Mouse (Mus musculus): ENCODE data around the gene Ascl4. TPM values are rescaled to one million over a fixed set of nuclear protein-coding genes. Genes with fewer than 3 reads are reported as not detected.

Ascl4 gene
- total RNA-seq (2014; rRNA removed) = 0.08 and 0.24 TPM in 2 replicates
- 0.18 and 0.34 TPM in 2 replicates for polyA plus RNA-seq (2015; fragmentation: Nextera tagmentation; extraction: Ambion mirVana)

DNA sequence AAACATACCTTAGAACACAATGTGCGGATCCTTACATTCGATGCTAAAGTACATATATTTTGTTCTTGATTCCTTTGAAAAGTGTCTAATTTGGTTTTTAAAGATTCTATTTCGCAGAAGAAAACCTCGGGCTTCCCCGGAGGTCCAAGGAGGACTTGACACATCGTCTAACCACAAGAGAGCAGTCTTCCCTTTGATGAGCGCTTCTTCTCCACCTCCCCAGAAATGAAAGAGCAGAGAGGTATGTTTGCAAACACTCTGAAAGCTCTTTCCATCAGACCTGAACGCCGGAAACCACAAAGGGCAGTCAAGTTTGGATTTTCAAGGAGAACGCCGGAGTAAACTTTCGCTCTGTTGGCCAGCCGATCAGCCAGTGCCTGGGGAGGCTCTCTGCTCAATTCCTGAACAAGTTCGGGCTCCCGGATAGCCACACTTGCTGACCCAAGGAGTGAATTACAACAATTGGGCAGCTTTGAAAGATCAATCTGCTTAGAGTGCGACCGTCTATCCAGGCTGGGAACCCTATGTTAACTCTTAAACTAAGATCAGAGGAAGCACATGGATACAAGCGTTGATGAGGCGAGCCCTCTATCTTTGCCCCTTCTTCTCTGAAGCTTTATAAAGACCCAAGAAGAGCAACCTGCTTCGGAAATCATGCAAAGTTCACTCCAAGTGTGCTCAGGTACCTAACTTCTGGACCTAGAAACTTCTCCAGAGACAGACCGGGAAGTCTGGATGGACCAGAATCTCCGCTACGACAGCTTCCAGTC is at the start of gene Ascl4:
Gene Ascl4 (plus strand): TSS at position 6 of the 770 bp plus-strand sequence.
- Histone ChIP-seq H3K4me3 (ENCODE audit: low read depth, low read length) (peak within 1 kb of the TSS; percentile 53), H3K36me3 (ENCODE audit: insufficient read depth) (no peaks in the 10 kb centered on the region), H3K27ac (ENCODE audit: low read depth, low read length) (no peak within 1 kb of the TSS), H3K9me3 (ENCODE audit: low read length) (no peaks in the 10 kb centered on the region), H3K4me2 (ENCODE audit: low read depth) (peak within 1 kb of the TSS; percentile 85), H3K4me1 (ENCODE audit: insufficient read depth) (peaks cover 15% of the 10 kb centered on the region; the same call in 1 of the 2 replicates), H3K9ac (peak within 1 kb of the TSS; percentile 62), H3K27me3 (ENCODE audit: insufficient read depth, low read length) (no peaks in the 10 kb centered on the region)
- peak; percentile 22; the same call in 1 of the 2 replicates for TF ChIP-seq CTCF (IDR thresholded peaks at IDR 0.05; ENCODE audit: low read depth)
- WGBS = 1% methylated on average over 23 of the region's 23 CpGs
- DNase-seq = peak; percentile 4
- no peak for ATAC-seq

DNA sequence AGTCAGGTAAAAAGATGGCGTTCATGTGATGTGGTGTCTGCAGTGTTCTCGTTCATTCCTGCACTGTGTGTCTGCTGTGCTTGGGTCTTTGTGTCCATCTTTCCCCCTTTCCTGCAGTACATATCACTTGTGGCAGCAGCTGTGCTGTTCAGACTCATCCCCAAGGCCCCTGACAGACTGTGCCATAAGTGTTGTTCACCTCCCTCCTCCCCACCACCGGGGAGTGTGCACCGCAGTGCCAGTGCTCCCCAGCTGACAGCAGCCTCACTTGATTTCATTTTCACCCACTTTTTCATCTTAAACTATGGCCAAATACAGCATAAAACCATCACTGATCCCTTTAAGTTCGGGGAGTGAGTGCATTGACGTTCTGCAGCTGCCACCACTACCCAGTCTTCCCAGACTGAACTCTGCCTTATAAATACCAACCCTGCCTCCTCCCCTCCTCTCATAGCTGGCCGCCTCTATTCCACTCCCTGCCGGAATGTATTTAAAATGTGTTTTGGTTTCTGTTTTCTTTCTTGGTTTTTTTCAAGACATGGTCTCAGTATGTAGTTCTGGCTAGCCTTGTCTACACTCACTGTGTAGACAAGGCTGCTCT is 47.5 kb upstream of the Ascl4 start:
- Histone ChIP-seq H3K9me3 (ENCODE audit: low read length) (no peaks in the 10 kb centered on the region), H3K36me3 (ENCODE audit: insufficient read depth) (peaks cover 82% of the 10 kb centered on the region), H3K4me1 (ENCODE audit: insufficient read depth) (no peaks in the 10 kb centered on the region), H3K27ac (ENCODE audit: low read depth, low read length) (no peak overlapping the region), H3K4me2 (ENCODE audit: low read depth) (no peak overlapping the region), H3K9ac (no peak overlapping the region), H3K27me3 (ENCODE audit: insufficient read depth, low read length) (no peaks in the 10 kb centered on the region), H3K4me3 (ENCODE audit: low read depth, low read length) (no peak overlapping the region)
- no peak for ATAC-seq
- 93% methylated on average over 8 of the region's 8 CpGs for WGBS
- no peak for TF ChIP-seq CTCF (IDR thresholded peaks at IDR 0.05; ENCODE audit: low read depth)
- no peak for DNase-seq

DNA sequence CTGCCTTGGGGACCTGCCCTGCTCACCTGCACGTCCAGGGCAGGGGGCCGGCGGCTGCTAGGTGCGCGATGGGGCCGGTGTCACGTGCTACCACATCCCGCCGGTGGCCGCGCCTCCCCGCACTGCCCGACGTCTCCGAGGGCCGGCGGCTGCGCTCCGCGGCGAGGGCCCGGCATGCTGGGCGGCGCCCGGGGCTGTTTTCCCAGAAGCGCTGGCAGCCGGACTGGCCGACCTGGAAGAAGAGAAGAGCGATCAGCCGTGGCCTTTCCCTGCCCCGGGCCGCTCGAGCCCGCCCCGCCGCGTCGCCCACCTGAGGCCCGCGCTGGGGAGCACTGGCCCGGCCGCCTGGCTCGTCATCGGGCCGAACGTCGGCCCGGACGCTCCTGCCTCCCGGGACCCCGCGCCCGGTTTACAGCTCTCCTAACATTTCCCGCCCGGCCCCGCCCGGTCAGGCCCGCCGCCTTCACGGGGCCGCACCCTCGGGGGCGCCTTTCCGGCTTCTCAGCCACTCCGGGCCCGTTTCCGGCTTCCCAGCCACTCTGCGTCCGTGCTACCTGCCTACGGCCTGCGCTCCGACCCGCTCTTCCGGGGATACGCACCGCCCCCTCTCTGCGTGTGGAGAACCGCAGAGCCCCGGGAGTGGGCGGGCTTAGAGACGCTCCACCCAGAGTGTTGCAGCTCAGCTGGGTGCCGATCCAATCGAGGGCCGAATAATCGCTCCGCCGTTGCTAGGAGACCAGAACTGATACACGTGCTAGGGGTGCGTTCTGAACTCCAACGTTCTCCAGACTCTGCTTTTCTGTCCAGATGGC is 10.8 kb upstream of the Ascl4 start, which contains the start of gene Prdm4:
Gene Prdm4 (minus strand): TSS at position 645 of the 812 bp plus-strand sequence.
- WGBS = 4% methylated on average over 81 of the region's 90 CpGs
- 0 out of 2 replicates have a peak, but pooled peaks cover 3% of the 10 kb centered on the region for H3K4me1 ChIP-seq (ENCODE audit: insufficient read depth)
- H3K27ac ChIP-seq (ENCODE audit: low read depth, low read length) = peak within 1 kb of the TSS; percentile 80
- peak within 1 kb of the TSS; percentile 98 for H3K4me3 ChIP-seq (ENCODE audit: low read depth, low read length)
- peaks cover 19% of the 10 kb centered on the region for H3K36me3 ChIP-seq (ENCODE audit: insufficient read depth)
- TF ChIP-seq CTCF (IDR thresholded peaks at IDR 0.05; ENCODE audit: low read depth) = peak; percentile 55
- peak within 1 kb of the TSS; percentile 75 for H3K4me2 ChIP-seq (ENCODE audit: low read depth)
- H3K9me3 ChIP-seq (ENCODE audit: low read length) = no peaks in the 10 kb centered on the region
- H3K27me3 ChIP-seq (ENCODE audit: insufficient read depth, low read length) = no peaks in the 10 kb centered on the region
- peak; percentile 100 for ATAC-seq
- H3K9ac ChIP-seq = peak within 1 kb of the TSS; percentile 79
- peak; percentile 99 for DNase-seq

DNA sequence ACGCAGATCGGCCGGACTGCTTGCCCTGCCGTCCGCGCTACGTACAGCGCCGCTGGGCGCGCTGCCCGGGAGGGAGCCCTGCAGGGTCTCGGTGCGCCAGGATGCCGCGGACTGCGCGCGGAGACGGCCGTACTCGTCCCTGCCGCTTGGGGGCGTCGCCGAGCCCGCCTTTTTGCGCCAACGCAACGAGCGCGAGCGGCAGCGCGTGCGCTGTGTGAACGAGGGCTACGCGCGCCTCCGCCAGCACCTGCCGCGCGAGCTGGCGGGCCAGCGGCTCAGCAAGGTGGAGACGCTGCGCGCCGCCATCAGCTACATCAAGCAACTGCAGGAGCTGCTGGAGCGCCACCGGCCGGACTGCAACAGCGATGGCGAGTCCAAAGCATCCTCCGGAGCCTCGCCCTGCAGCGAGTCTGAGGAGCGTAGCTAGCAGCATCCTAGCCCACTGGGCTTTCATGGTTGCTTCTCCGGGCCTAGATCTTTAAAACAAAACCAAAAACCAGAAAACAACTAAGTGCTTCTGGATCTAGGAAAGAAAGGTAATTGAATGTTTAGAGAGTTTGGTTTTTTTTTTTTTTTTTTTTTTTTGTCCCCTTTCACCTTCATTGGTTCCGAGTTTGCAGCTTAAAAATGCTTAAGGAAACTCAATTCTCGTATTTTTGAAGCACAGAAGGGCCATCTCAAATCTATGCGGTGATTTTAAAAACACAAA is 1.2 kb downstream of the Ascl4 start:
- WGBS = 1% methylated on average over 63 of the region's 63 CpGs
- Histone ChIP-seq H3K27ac (ENCODE audit: low read depth, low read length) (no peak overlapping the region), H3K4me2 (ENCODE audit: low read depth) (peak overlapping the region; percentile 85)

DNA sequence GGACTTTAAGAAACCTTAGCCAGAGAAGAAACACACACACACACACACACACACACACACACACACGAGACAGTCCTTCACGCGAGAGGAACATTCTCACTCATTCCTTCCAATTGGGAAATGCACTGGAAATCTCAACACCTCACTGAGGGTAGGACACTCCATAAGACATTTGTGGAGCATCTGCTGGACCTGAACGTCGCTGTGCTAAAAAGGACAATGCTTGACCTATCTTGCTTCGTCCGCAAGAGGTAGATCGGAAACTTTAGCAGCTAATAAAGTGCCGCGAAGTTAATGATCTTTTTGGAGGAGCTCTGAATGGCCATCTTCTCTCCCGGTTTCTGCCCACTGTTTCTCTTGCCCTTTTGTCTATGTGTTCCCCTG is 1.7 kb downstream of the Ascl4 start:
- Histone ChIP-seq H3K9me3 (ENCODE audit: low read length) (no peaks in the 10 kb centered on the region), H3K27me3 (ENCODE audit: insufficient read depth, low read length) (no peaks in the 10 kb centered on the region), H3K36me3 (ENCODE audit: insufficient read depth) (no peaks in the 10 kb centered on the region), H3K27ac (ENCODE audit: low read depth, low read length) (no peak overlapping the region), H3K9ac (peak overlapping the region; percentile 62), H3K4me2 (ENCODE audit: low read depth) (peak overlapping the region; percentile 85), H3K4me1 (ENCODE audit: insufficient read depth) (peaks cover 15% of the 10 kb centered on the region; the same call in 1 of the 2 replicates), H3K4me3 (ENCODE audit: low read depth, low read length) (peak overlapping the region; percentile 53)
- DNase-seq = peak; percentile 27
- ATAC-seq = no peak
- no peak for TF ChIP-seq CTCF (IDR thresholded peaks at IDR 0.05; ENCODE audit: low read depth)
- 38% methylated on average over 11 of the region's 11 CpGs for WGBS

More for the DNA sequence above, 1.2 kb downstream of the Ascl4 start:
- H3K9ac ChIP-seq = peak overlapping the region; percentile 62
- peak overlapping the region; percentile 53 for H3K4me3 ChIP-seq (ENCODE audit: low read depth, low read length)
- peaks cover 15% of the 10 kb centered on the region; the same call in 1 of the 2 replicates for H3K4me1 ChIP-seq (ENCODE audit: insufficient read depth)
- no peaks in the 10 kb centered on the region for H3K36me3 ChIP-seq (ENCODE audit: insufficient read depth)
- peak; percentile 80 for TF ChIP-seq CTCF (IDR thresholded peaks at IDR 0.05; ENCODE audit: low read depth)
- H3K9me3 ChIP-seq (ENCODE audit: low read length) = no peaks in the 10 kb centered on the region
- ATAC-seq (peak; percentile 94), DNase-seq (peak; percentile 88)
- H3K27me3 ChIP-seq (ENCODE audit: insufficient read depth, low read length) = no peaks in the 10 kb centered on the region

DNA sequence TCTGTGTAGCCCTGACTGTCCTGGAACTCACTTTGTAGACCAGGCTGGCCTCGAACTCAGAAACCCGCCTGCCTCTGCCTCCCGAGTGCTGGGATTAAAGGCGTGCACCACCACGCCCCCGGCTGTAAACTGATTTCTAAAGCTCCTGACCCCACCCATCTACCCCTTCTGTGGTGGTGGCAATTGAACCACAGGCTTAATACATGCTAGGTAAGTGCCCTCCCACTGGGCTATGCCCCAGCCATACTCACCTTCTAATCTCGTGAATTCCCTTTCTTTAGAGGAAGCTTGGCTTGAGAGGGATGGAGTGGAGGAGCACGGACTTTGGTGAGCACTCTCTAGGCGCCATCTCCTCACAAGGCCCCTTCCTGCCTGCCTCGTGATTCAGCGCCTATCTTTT is 2.5 kb downstream of the Ascl4 start:
- Histone ChIP-seq H3K4me2 (ENCODE audit: low read depth) (no peak overlapping the region), H3K4me1 (ENCODE audit: insufficient read depth) (peaks cover 15% of the 10 kb centered on the region; the same call in 1 of the 2 replicates), H3K9ac (no peak overlapping the region), H3K4me3 (ENCODE audit: low read depth, low read length) (no peak overlapping the region), H3K9me3 (ENCODE audit: low read length) (no peaks in the 10 kb centered on the region), H3K27ac (ENCODE audit: low read depth, low read length) (no peak overlapping the region), H3K27me3 (ENCODE audit: insufficient read depth, low read length) (no peaks in the 10 kb centered on the region), H3K36me3 (ENCODE audit: insufficient read depth) (no peaks in the 10 kb centered on the region)
- DNase-seq (no peak), ATAC-seq (no peak)
- WGBS = 96% methylated on average over 11 of the region's 11 CpGs
- no peak for TF ChIP-seq CTCF (IDR thresholded peaks at IDR 0.05; ENCODE audit: low read depth)

Data from forebrain, postnatal 0 days (tissue).